Mouse (Mus musculus): Measurements from ENCODE around the gene E130308A19Rik. TPM values are rescaled to one million over a fixed set of nuclear protein-coding genes. Genes with fewer than 3 reads are reported as not detected.

E130308A19Rik gene
- 9.3 TPM for total RNA-seq (2023)

GRCm38 (mm10) chr4:59625998-59626910 lies at the start of gene E130308A19Rik:
Gene E130308A19Rik, plus strand, starts transcription at chr4:59626211.

GRCm38 (mm10) chr4:59581314-59582185 lies 44.5 kb upstream of the E130308A19Rik start, which contains the start of gene Hsdl2:
Gene Hsdl2, plus strand, starts transcription at chr4:59581563.

GRCm38 (mm10) chr4:59801489-59801888 lies 175.5 kb downstream of the E130308A19Rik start, which contains the start of gene Inip:
Gene Inip, minus strand, starts transcription at chr4:59801589.

DNA sequence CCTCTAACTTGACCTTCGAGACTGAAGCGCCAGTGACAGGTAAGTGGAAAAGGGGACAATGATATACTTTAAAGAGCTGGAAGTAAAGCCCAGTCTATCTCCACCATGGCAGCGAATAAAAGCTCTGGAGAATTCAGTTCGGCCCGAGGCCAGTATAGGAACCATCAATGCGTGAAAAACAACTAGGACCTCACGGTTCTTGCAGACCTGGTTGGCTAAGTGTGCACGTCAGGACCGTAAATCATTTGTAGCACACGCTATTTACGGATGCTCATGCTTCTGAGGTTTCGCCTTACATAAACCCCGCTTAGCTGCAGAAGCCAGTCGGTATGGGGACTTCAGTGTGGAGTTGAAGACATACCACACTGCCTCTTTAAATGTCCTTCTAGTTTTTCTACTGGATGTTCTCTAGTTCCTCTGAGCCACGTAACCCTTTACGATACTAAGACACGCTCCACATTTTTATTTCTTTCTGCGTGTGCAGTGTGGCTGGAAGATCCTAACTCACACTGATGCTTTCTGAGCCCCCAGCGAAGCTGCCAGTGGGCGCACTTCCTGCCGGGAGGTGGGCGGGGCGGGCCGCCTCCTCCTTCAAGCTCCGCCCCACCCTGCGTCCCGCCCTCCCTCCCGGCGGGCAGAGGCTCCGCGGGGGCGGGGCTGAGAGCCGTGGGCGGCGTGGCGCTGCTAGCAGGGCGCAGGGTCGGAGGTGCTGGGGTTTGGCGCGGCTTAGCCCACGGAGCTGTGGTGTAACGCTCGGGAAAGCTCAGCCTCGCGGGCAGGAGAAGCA lies 179.4 kb downstream of the E130308A19Rik start, which contains the start of gene Snx30:
Snx30 (plus strand) TSS at position 660 of the 787 bp plus-strand sequence.

Other genes starting within 250 kb of the E130308A19Rik start
- gene Susd1, start 187.6 kb upstream of the E130308A19Rik start, total RNA-seq (2023), result 7.6 TPM
- gene Ptbp3, start 76.8 kb upstream of the E130308A19Rik start, total RNA-seq (2023), result 273 TPM
- gene Hsdl2, start 44.6 kb upstream of the E130308A19Rik start, total RNA-seq (2023), result 23.4 TPM
- gene Inip, start 175.4 kb downstream of the E130308A19Rik start, total RNA-seq (2023), result 31.9 TPM
- 20.0 TPM for gene Snx30, start 179.6 kb downstream of the E130308A19Rik start, total RNA-seq (2023)

All from CD4-positive naive resting alpha-beta T cell, adult 76 days (primary cell).